31 mouse cellular contexts compared by ENCODE assay signal in the genomic region with DNA sequence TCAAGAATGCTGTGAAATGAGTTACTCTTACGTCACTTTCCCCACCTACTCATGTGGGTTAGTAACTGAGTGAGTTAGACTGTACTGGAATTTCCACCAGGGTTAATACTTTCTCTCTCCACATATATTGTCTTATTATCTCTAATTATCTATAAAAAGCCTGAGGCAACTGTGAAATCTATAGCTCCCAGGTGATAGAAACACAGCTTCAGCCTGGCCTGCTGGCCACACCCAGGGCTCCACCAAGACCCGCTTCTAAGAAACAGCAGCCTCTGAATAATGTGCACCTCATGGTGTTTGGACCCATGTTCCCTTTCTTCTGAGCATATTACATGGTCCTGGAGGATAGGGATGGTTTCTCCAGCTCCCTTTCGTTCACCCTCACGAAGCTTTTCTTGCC.
DNase-seq lines count a peak whose midpoint lies in the region; ATAC-seq lines count a peak whose summit lies in the region.
"Had no signal": no experiment of that assay in that cellular context is flagged by ENCODE, and none has a peak within 500 bp of the region (broad histone marks: within the 10 kb centered on the region; RNA-seq: fewer than 3 reads in every experiment).

No protein-coding gene starts in this region.

- peaks cover 46% of the 10 kb centered on the region for H3K4me1 ChIP-seq in liver, embryonic 15.5 days (replicated peaks)
- H3K4me1 ChIP-seq: embryonic facial prominence, embryonic 13.5 days; forebrain, embryonic 12.5 days; kidney, embryonic 15.5 days; limb, embryonic 13.5 days; midbrain, embryonic 10.5 days; midbrain, embryonic 15.5 days; neural tube, embryonic 15.5 days had no signal

- peak; percentile 67 for DNase-seq in c-Kit-positive CD71-positive TER-119-positive erythroid progenitor cells, embryonic 14.5 days (ENCODE audit: low spot score)
- DNase-seq in liver, result peak; percentile 75
- no peak for DNase-seq in frontal cortex, adult 2 months (ENCODE audit: extremely low spot score in 1 of 2, low spot score in 1 of 2)
- no peak for DNase-seq in heart, postnatal 36 days
- DNase-seq in Muller cell, postnatal 12 days (ENCODE audit: inconsistent ontology term), result no peak
- DNase-seq: adrenal gland, adult 8-10 months; B cell, adult 2 months; cerebellum, adult 11-12 months; cerebellum, adult 9-11 months; forebrain, postnatal 0 days; gastrocnemius, postnatal 36 days; heart, postnatal 10 days; kidney, adult 18-20 months; kidney, postnatal 25 days; lung, adult 2 months; lung, postnatal 10 days; retina, postnatal 1 day; right cerebral cortex, postnatal 25 days had no signal

- intact Hi-C loops in heart, postnatal 36 days (cut with DNase I), result no loop called here

- H3K4me3 ChIP-seq in liver, embryonic 15.5 days (replicated peaks), result no peak overlapping the region
- H3K4me3 ChIP-seq: embryonic facial prominence, embryonic 13.5 days; erythroblast, embryonic 14.5 days; forebrain, embryonic 12.5 days; heart, embryonic 13.5 days; kidney, embryonic 15.5 days; limb, embryonic 13.5 days; midbrain, embryonic 10.5 days; midbrain, embryonic 15.5 days; neural tube, embryonic 15.5 days had no signal

- peak; percentile 54 for ATAC-seq in liver, embryonic 15.5 days (ENCODE audit: insufficient read depth)
- ATAC-seq: activated CD4-positive, CD25-positive, alpha-beta regulatory T cell, adult 4 months; forebrain, postnatal 0 days; hindbrain, embryonic 16.5 days; midbrain, embryonic 15.5 days had no signal

- peaks cover 65% of the 10 kb centered on the region for H3K36me3 ChIP-seq in liver, embryonic 15.5 days (replicated peaks)
- H3K36me3 ChIP-seq: forebrain, embryonic 12.5 days; midbrain, embryonic 15.5 days; neural tube, embryonic 15.5 days had no signal

- H3K27ac ChIP-seq in liver, embryonic 15.5 days (replicated peaks), result peak overlapping the region; percentile 93
- H3K27ac ChIP-seq: embryonic facial prominence, embryonic 13.5 days; forebrain, embryonic 12.5 days; heart, embryonic 13.5 days; kidney, embryonic 15.5 days; limb, embryonic 13.5 days; macrophage; midbrain, embryonic 10.5 days; midbrain, embryonic 15.5 days; neural tube, embryonic 15.5 days had no signal

- H3K27me3 ChIP-seq in liver, embryonic 15.5 days, result no peaks in the 10 kb centered on the region
- H3K27me3 ChIP-seq: embryonic facial prominence, embryonic 13.5 days; forebrain, embryonic 12.5 days; heart, embryonic 13.5 days; kidney, embryonic 15.5 days; limb, embryonic 13.5 days; midbrain, embryonic 15.5 days; neural tube, embryonic 15.5 days had no signal

- 49% methylated on average over 4 of the region's 4 CpGs for WGBS in liver, embryonic 15.5 days (ENCODE audit: insufficient replicate concordance)

- H3K9me3 ChIP-seq in liver, embryonic 15.5 days (replicated peaks), result no peaks in the 10 kb centered on the region
- H3K9me3 ChIP-seq: embryonic facial prominence, embryonic 13.5 days; forebrain, embryonic 12.5 days; heart, embryonic 13.5 days; kidney, embryonic 15.5 days; limb, embryonic 13.5 days; midbrain, embryonic 10.5 days; midbrain, embryonic 15.5 days; neural tube, embryonic 15.5 days had no signal

- peak overlapping the region; percentile 37 for H3K4me2 ChIP-seq in liver, embryonic 15.5 days
- H3K4me2 ChIP-seq: embryonic facial prominence, embryonic 13.5 days; forebrain, embryonic 12.5 days; heart, embryonic 13.5 days; kidney, embryonic 15.5 days; limb, embryonic 13.5 days; midbrain, embryonic 15.5 days; neural tube, embryonic 15.5 days had no signal

- H3K9ac ChIP-seq in liver, embryonic 15.5 days, result peak overlapping the region; percentile 35; the same call in 1 of the 2 replicates
- H3K9ac ChIP-seq: embryonic facial prominence, embryonic 13.5 days; forebrain, embryonic 12.5 days; forebrain, postnatal 0 days; heart, embryonic 13.5 days; kidney, embryonic 15.5 days; limb, embryonic 13.5 days; midbrain, embryonic 15.5 days; neural tube, embryonic 15.5 days had no signal

Comparison
In these comparisons a context has a peak if more than half of its experiments do, and no peak if none do; other contexts are left out.
1. DNase-seq: peak in c-Kit-positive CD71-positive TER-119-positive erythroid progenitor cells, embryonic 14.5 days (single experiment) and liver (single experiment); none in frontal cortex, adult 2 months (0 of 2), heart, postnatal 36 days (0 of 2) and Muller cell, postnatal 12 days (single experiment).